Mouse (Mus musculus): ENCODE measurements around the gene Uqcr11. TPM values are rescaled to one million over a fixed set of nuclear protein-coding genes. Genes with fewer than 3 reads are reported as not detected.

The Uqcr11 gene
- polyA plus RNA-seq, 1 experiment from 2014 or later, result 628 TPM

DNA sequence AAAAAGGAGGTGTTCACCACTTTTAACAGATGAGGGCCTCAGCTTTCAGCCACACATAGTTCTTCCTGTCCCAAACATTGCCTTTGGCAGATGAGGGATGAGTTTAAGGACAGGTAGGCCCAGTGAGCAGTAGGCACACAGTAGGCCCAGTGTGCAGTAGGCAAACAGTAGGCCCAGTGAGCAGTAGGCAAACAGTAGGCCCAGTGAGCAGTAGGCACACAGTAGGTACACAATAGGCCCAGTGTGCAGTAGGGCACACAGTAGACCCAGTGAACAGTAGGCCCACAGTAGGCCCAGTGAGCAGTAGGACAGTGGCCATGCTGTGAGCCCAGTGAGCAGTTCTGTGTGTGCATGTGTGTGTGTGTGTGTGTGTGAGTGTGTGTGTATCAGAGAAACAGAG, 33.4 kb upstream of the Uqcr11 start:
- no peak overlapping the region for H3K9ac ChIP-seq
- H3K9me3 ChIP-seq (replicated peaks), result no peaks in the 10 kb centered on the region
- H3K27me3 ChIP-seq (replicated peaks), result peaks cover 21% of the 10 kb centered on the region
- H3K4me1 ChIP-seq, result peaks cover 54% of the 10 kb centered on the region
- no peak overlapping the region for H3K27ac ChIP-seq
- H3K4me3 ChIP-seq, result no peak overlapping the region
- H3K36me3 ChIP-seq, result no peaks in the 10 kb centered on the region
- no peak for ATAC-seq
- no peak overlapping the region for H3K4me2 ChIP-seq

DNA sequence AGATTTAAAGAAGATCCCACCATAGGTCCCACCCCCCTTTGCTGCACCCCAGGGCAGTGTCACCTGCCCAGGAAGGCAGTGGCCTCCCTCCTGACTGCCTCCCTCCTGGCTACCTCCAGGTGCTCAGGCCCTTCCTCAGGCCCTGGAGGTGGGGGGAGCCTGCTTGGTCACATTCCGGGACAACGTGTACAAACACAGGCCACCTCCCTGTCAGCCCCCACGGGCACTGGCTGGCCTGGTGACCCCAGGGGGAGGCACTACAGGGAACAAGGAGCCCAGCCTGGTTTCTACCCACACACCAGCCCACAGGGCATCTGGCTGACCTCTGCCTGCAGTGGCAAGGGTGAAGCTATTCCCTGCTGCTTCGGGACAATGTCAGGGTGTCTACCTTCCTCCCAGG, 31.3 kb upstream of the Uqcr11 start:
- Histone ChIP-seq H3K27ac (no peak overlapping the region), H3K4me3 (no peak overlapping the region), H3K9me3 (replicated peaks) (no peaks in the 10 kb centered on the region), H3K4me1 (peaks cover 49% of the 10 kb centered on the region), H3K9ac (no peak overlapping the region), H3K36me3 (no peaks in the 10 kb centered on the region), H3K4me2 (no peak overlapping the region), H3K27me3 (replicated peaks) (peaks cover 14% of the 10 kb centered on the region)
- ATAC-seq, result no peak
- 66% methylated on average over 4 of the region's 4 CpGs for WGBS (ENCODE audit: insufficient replicate concordance)

DNA sequence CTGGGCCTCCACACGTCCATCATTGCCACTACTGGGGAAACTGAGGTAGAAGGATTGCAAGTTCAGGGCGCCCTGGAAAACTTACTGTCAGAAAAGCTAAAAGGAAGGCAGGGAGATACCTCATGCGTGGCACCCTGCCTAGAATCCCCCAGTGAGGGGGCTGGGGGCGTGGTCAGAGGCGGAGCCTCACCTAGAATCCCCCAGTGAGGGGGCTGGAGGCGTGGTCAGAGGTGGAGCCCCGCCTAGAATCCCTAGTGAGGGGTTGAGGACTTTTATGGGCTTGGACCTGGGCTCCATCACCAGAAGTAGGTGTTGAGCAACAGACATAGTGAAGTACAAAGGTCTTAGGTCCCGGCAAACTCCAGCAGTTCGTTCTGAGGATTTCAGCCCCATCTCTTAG, 29.6 kb upstream of the Uqcr11 start:
- peak overlapping the region; percentile 95 for H3K27ac ChIP-seq
- peaks cover 55% of the 10 kb centered on the region for H3K4me1 ChIP-seq
- WGBS (ENCODE audit: insufficient replicate concordance), result 22% methylated on average over 9 of the region's 9 CpGs
- H3K36me3 ChIP-seq, result peaks cover 3% of the 10 kb centered on the region; the same call in 1 of the 2 replicates
- H3K9ac ChIP-seq, result peak overlapping the region; percentile 67
- 0 out of 2 replicates have a peak overlapping the region, but pooled peaks have one; percentile 8 for H3K4me3 ChIP-seq
- peaks cover 14% of the 10 kb centered on the region for H3K27me3 ChIP-seq (replicated peaks)
- H3K4me2 ChIP-seq, result peak overlapping the region; percentile 87
- no peak for ATAC-seq
- no peaks in the 10 kb centered on the region for H3K9me3 ChIP-seq (replicated peaks)

DNA sequence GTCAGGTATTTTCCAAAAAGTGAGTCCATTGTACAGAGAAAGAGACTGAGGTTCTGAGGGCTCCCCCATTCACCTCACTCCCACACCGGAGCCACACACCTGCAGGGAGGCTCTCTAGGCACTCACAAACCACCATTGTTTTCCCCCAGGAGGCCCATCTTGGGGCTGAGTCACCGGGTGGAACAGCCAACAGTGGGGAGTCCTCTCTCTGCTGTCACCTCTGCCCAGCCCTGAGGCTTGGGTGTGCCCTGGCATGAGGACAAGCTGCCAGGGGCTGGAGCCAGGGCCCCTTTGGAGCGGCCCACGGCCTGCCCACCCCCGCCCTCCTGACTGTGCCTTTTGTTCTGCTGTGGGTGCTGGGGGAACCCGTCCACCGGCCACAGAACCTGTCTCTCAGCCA, 29.1 kb upstream of the Uqcr11 start:
- peaks cover 14% of the 10 kb centered on the region for H3K27me3 ChIP-seq (replicated peaks)
- peaks cover 8% of the 10 kb centered on the region for H3K36me3 ChIP-seq
- H3K4me3 ChIP-seq, result 0 out of 2 replicates have a peak overlapping the region, but pooled peaks have one; percentile 8
- peak overlapping the region; percentile 95 for H3K27ac ChIP-seq
- WGBS (ENCODE audit: insufficient replicate concordance), result 42% methylated on average over 7 of the region's 7 CpGs
- H3K9me3 ChIP-seq (replicated peaks), result no peaks in the 10 kb centered on the region
- peak overlapping the region; percentile 67 for H3K9ac ChIP-seq
- peak; percentile 28 for ATAC-seq
- H3K4me1 ChIP-seq, result peaks cover 60% of the 10 kb centered on the region
- peak overlapping the region; percentile 87 for H3K4me2 ChIP-seq

DNA sequence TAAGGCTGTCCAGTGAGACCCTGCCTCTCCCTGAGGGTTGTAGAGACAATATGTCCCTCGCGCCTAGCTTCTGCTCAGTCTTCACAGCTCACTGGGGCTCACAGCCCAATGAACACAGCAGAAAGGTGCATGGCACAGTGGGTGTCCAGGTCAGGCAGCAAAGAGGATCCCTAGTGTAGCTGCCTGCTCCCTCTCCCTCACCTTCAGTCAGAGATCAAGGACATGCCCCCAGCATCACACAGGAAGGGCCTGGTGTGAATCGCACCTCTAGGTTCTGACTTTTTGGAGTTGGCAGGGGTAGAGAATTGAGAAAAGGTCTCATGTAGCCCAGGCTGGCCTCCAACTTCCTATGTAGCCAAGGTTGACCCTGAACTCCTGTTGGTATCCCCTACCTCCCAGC, 28.2 kb upstream of the Uqcr11 start:
- Histone ChIP-seq H3K4me1 (peaks cover 68% of the 10 kb centered on the region), H3K4me3 (peak overlapping the region; percentile 100), H3K36me3 (peaks cover 17% of the 10 kb centered on the region), H3K9me3 (replicated peaks) (no peaks in the 10 kb centered on the region), H3K9ac (peak overlapping the region; percentile 67), H3K4me2 (peak overlapping the region; percentile 87), H3K27ac (peak overlapping the region; percentile 95), H3K27me3 (replicated peaks) (peaks cover 14% of the 10 kb centered on the region)
- 68% methylated on average over 3 of the region's 3 CpGs for WGBS (ENCODE audit: insufficient replicate concordance)
- no peak for ATAC-seq

DNA sequence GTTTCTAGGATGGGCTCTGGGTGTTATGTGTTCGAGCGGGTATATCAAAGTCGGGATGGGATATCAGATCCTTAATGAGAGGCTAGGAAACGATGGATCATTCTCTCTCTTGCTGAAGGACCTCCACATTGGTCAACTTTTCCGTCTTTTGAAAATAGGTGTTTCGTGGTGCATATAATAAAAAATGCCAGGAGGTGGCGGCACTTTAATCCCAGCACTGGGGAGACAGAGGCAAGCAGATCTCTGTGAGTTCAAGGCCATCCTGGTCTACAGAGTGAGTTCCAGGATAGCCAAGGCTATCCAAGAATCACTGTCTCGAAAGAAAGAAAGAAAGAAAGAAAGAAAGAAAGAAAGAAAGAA, 27.6 kb upstream of the Uqcr11 start:
- Histone ChIP-seq H3K36me3 (peaks cover 24% of the 10 kb centered on the region), H3K4me1 (peaks cover 73% of the 10 kb centered on the region), H3K4me3 (peak overlapping the region; percentile 100), H3K27ac (peak overlapping the region; percentile 95), H3K4me2 (peak overlapping the region; percentile 87), H3K9me3 (replicated peaks) (no peaks in the 10 kb centered on the region), H3K27me3 (replicated peaks) (peaks cover 13% of the 10 kb centered on the region), H3K9ac (peak overlapping the region; percentile 67)
- WGBS (ENCODE audit: insufficient replicate concordance), result 8% methylated on average over 8 of the region's 8 CpGs
- ATAC-seq, result 0 out of 2 replicates have a peak, but pooled peaks have one; percentile 4

DNA sequence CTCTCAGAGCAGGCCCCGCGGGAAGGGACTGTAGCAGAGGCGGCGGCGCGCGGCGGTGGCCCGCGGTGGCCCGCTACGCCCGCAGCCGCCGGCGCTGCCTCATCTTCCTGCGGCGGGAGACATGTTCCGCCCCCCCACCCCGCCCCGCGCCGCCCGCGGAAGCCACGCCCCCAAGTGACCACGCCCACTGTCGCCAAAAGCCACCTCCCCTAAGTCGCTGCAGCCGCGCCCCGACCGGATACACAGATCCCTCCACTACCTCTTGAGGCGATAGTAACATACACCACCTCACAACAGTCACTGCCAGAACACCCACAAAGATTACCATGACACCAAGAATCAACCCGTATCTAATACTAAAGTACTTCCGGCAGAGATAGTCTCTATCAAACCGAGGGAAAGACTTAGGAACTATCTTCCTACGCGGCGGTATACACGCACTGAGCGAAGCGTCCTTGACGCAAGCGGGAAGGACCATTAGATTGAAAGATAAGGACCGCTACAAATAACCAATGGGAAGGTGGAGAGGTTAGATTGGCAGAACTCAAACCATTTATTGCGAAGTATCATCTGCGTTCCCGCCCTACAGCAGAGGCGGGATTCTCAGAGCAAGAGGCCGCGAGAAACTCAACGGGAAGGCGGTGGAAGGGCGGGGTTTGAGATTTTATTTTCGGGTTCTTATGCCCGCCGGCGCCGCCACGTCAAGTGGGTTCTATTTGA, 27.0 kb upstream of the Uqcr11 start, which contains the start of gene Tcf3:
Gene Tcf3 (minus strand): TSS at position 135 of the 720 bp plus-strand sequence.
- Histone ChIP-seq H3K4me1 (peaks cover 73% of the 10 kb centered on the region), H3K27me3 (replicated peaks) (peaks cover 9% of the 10 kb centered on the region), H3K36me3 (peaks cover 29% of the 10 kb centered on the region), H3K9me3 (replicated peaks) (no peaks in the 10 kb centered on the region), H3K9ac (peak within 1 kb of the TSS; percentile 100), H3K27ac (peak within 1 kb of the TSS; percentile 95), H3K4me2 (peak within 1 kb of the TSS; percentile 87), H3K4me3 (peak within 1 kb of the TSS; percentile 100)
- peak; percentile 89 for ATAC-seq
- under 1% methylated on average over 61 of the region's 61 CpGs for WGBS (ENCODE audit: insufficient replicate concordance)

DNA sequence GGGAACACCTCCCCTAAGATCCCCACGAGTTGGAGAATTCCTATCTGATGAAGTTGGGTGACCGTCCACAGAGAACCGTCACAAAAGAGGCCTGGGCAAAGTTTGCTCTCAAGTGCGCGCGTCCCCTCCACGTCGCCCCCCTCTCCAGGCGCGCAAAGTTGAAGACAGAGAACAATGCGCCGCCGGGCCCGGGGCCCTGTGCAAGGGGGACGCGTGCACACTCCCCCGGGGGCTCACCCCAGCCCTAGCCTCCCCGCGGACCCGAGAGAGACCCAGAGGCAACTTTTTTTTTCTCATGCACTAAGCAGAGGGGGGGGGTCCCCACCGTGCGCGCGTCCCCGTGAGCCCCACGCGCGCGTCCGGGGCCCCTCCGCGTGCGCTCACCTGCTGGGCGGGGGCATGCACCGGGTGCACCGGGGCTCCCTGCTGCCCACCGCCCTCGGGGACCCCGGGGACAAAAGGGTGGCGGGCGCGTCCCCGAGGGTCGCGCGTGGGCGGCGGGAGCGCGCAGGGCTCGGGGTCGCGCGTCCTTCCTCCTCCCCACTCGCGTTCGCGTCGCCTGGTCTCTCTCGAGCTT, 26.4 kb upstream of the Uqcr11 start:
- H3K9ac ChIP-seq, result peak overlapping the region; percentile 100
- H3K36me3 ChIP-seq, result peaks cover 35% of the 10 kb centered on the region
- peak overlapping the region; percentile 95 for H3K27ac ChIP-seq
- ATAC-seq, result no peak
- H3K9me3 ChIP-seq (replicated peaks), result no peaks in the 10 kb centered on the region
- peaks cover 4% of the 10 kb centered on the region for H3K27me3 ChIP-seq (replicated peaks)
- H3K4me3 ChIP-seq, result peak overlapping the region; percentile 100
- peaks cover 72% of the 10 kb centered on the region for H3K4me1 ChIP-seq
- WGBS (ENCODE audit: insufficient replicate concordance), result under 1% methylated on average over 50 of the region's 60 CpGs
- peak overlapping the region; percentile 87 for H3K4me2 ChIP-seq

DNA sequence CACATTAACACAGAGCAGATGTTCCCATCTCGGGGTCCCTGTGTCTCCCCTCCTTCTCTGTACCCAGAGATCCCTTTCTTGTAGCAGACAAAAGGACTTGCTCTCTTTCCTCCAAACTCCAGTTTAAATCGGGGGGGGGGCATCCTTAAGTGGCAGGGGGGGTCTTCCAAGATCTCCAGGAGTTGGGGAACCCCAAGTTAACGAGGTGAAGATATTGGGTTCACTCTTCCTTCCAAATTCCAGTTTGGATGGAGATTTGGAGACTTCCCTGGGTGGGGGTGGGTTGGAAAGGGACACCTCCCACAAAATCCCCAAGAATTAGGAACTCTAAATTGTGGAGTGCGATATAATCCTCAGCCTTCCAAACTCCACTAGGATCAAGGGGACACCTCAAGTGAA, 25.8 kb upstream of the Uqcr11 start:
- peak overlapping the region; percentile 87 for H3K4me2 ChIP-seq
- ATAC-seq, result no peak
- peaks cover 42% of the 10 kb centered on the region for H3K36me3 ChIP-seq
- H3K27ac ChIP-seq, result peak overlapping the region; percentile 95
- peaks cover 68% of the 10 kb centered on the region for H3K4me1 ChIP-seq
- H3K9me3 ChIP-seq (replicated peaks), result no peaks in the 10 kb centered on the region
- 7% methylated on average over 4 of the region's 4 CpGs for WGBS (ENCODE audit: insufficient replicate concordance)
- peak overlapping the region; percentile 100 for H3K4me3 ChIP-seq
- H3K9ac ChIP-seq, result peak overlapping the region; percentile 100
- no peaks in the 10 kb centered on the region for H3K27me3 ChIP-seq (replicated peaks)

DNA sequence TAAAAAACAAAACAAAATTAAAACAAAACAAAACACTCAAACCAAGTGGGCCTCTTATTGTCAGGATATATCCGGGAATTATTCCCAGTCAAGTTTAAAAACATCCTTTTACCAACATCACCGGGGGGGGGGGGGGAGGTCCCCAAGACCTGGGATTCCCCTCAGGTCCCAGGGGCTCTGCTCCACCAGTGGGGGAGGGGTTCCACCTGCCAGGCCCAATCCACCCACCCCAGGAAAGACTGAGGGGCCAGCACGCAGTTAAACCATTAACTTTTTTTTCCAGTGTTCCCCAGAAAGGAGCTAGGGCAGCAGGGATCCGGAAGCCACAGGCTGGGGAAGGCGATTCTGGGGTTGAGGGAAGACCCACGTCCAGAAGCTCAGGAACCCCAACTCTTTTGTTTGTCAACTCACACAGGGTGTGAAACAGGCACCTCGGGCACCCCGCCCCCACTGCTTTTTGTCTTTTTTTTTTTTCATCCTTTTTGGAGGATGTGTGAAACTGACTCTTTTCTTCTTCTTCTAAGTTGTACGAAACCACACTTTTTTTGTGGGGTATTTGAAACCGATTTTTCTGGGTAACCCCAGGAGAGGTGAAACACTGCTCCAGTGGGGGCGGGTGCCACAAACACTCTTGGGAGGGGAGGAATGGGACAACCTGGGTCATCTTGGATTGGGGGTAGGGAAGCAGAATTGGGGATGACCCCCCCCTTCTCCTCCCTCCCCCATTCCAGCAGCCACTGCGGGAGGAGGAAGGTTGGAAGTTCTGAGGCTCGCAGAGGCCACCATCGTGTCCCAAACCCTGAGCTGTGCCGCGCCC, 25.1 kb upstream of the Uqcr11 start:
- Histone ChIP-seq H3K9ac (peak overlapping the region; percentile 100), H3K4me2 (peak overlapping the region; percentile 87), H3K27ac (peak overlapping the region; percentile 95), H3K4me1 (peaks cover 65% of the 10 kb centered on the region), H3K9me3 (replicated peaks) (no peaks in the 10 kb centered on the region), H3K4me3 (peak overlapping the region; percentile 100), H3K36me3 (peaks cover 48% of the 10 kb centered on the region), H3K27me3 (replicated peaks) (no peaks in the 10 kb centered on the region)
- WGBS (ENCODE audit: insufficient replicate concordance), result 29% methylated on average over 16 of the region's 16 CpGs
- no peak for ATAC-seq

DNA sequence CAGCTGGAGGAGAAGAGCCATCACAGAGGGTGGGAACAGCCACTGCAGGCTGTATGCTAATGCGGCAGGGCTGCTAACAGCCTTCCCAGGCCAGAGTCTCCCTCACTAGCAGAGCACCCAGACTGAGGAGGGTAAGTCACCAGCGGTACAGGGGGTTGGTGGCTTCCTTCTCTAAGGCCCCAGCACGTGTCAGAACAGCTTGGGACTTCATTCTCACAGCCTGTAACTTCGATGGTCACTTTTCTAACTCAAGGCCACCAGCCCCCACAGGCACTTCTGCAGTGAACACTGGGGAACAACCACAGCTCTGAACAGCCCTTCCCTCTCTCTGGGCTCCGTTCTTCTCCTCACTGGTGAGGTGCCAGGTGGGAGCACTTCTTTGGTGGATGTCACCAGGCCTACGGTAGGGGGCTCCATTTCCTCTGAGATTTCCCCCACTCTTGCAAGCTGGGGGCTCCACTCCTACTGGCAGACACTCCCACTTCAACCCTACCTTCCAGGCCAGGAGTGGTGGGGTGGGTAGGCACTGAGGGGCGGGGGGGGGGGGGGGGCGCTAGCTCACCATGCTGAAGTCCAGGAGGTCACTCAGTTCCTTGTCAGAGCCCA, 23.8 kb upstream of the Uqcr11 start:
- H3K4me2 ChIP-seq, result no peak overlapping the region
- ATAC-seq, result no peak
- no peak overlapping the region; the same call in 1 of the 2 replicates for H3K9ac ChIP-seq
- WGBS (ENCODE audit: insufficient replicate concordance), result 73% methylated on average over 8 of the region's 8 CpGs
- no peak overlapping the region for H3K4me3 ChIP-seq
- peaks cover 7% of the 10 kb centered on the region for H3K9me3 ChIP-seq (replicated peaks)
- peak overlapping the region; percentile 33; the same call in 1 of the 2 replicates for H3K27ac ChIP-seq
- peaks cover 61% of the 10 kb centered on the region for H3K36me3 ChIP-seq
- H3K27me3 ChIP-seq (replicated peaks), result no peaks in the 10 kb centered on the region
- H3K4me1 ChIP-seq, result peaks cover 52% of the 10 kb centered on the region
